Mouse (Mus musculus): ENCODE measurements around the gene Tjp1.

Tjp1 gene

DNA sequence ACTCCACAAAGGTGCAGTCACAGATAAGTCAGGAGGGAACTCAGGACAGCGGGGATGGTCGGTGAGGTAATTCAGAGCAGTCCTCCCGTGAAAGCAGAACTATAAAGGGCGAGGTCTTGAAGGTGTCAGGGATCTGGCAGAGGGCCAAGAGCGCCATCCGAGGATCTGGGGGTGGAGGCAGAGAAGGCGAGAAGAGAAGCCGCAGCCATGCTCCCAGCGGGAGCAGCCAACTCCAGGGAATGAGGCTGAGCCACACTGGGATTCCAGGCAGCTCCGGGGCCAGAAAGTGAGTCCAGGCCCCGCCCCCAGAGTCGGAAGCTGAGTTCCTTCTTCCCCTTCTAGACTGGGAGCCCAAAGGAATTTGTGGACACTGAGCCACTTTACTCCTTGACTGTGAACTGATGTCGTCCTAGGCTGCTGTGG is 41.3 kb downstream of the Tjp1 start:
- DNase-seq = peak; percentile 18 to 21

DNA sequence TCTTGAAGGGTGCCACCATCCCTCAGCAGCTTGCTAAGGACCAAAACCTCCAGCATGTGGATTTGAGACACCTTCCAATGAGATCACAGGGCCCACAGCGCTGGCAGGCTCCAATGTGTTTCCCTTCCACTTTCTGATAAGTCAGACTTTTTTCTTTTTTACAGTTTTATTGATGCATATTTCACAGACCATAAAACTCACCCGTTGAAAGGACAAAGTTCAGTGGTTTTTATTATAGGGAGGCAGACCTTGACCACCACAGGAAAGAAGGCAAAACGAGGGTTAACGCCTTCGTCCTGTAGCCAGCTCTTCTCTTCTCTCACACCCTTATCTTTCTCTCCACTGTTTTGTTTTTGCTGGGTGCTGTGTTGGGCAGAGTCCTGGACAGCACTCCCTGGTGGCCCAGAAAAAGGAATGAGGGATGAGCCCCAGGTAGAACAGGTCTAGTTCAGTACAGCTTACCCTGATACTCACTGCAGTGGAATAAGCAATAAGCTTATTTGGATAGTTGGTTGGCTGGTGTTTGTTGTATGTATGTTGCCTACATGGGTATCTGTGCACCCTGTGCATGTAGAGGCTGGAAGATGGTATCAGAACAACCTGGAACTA is 43.3 kb downstream of the Tjp1 start:
- no peak for DNase-seq

DNA sequence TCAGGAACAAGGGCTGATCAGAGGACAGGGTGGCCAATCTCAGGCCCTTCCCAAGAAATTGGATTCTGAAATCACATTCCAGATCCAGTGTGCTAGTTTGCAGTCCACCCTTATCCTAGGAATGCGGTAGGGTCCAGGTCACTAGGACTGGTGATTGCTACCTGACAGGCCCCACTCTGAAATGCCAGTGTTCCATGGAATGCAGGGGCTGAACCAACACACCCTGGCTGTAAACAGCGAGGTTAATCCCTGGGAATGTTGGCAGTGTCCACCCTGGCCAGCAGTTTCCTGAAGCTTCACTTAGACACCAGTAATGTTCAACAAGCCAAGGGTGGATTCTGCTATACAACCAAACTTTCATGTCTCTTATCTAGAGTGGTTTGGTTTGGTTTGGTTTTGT is 45.4 kb downstream of the Tjp1 start:
- no peak for DNase-seq

DNA sequence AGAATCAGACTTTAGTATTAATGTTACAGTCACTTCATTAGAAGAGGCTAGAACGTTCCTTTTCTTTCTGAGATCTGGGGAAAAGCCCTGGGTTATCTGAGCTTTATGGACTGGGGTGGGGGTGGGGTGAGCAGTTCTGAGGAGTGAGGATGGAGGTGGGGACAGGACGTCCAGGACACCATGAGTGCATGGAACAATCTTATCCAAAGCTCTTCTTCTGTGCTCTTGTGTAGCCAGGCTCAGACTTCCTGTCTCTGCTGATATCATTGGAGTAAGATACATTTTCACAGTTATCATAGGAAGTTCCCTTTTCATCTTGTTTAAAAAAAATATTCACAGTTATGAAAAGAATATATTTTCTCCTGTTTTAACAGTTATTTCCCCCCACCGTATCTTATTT is 55.5 kb downstream of the Tjp1 start:
- DNase-seq = no peak

DNA sequence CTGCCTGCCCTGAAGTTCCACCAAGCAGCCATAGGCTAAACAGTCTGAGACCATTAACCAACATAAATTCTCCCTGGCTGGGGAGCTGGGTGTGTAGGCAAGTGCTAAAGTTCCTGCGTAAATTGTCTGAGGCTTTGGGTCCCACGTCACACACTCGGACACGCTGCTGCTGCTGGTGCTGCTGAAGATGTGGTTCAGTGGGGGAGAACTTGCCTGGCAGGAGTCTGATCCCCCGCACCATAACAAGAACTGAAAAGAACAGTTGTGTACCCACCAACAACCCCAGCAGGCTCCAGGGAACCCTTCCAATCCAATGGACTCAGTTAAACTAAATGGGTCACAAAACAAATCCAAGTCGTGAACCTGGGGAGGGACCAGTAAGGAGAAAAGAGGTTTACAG is 56.2 kb downstream of the Tjp1 start:
- DNase-seq = no peak

DNA sequence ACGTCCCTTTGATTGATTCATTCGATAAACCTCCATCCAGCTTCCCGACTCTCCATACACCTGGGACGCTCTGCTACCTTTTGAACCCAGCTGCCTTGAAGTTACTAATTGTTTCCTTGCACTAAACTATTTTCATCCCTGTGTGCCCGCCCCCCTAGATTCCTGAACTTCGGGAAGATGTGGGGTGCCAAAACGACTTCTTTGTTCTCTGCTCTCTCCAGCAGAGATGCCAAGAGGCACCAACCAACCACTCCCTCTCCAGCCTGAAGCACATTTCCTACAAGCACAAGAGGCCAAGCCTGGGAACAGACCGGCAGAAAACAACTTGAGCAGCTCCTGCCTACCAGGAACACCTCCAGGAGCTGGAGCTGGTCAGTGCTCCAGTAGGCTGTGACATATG is 57.4 kb downstream of the Tjp1 start:
- peak in 1 of 2 experiments; percentile 18 for DNase-seq

DNA sequence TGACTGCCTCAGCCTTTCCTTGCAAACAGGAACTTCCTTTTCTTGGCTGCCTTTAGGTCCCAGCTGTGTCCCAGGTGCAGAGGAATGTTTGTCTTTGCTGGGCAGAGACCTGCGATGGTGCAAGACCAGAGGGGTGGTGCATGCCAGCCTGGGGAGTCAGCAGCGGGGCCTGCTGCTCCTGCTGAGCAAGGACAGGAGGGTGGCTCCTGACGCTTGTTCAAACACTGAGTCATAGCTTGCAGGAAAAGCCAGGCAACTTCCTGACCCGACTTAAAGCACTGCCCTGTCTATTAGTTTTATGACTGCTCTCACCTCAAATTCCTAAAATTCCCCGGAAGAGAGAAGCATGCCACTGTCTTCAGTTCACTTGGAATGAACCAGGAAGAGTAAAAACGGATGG is 57.9 kb downstream of the Tjp1 start:
- DNase-seq = no peak

DNA sequence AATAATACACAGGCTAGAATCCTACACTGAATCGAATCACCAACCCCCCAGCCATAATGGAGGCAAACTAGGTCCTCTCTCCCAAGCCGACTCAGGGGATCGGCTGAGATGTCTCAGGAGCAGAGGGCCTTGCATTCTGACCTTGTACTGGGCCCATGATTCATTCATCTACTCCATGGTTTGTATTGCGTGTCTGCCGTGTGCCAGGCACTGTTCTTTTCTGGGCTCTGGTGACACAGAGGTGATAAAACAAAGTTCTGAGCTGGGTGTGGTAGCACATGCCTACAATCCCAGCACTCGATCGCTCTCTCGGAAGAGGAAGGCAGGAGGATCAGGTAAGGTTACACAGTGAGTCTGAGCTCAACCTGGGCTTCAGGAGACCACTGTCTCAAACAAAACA is 59.4 kb downstream of the Tjp1 start:
- DNase-seq = no peak

DNA sequence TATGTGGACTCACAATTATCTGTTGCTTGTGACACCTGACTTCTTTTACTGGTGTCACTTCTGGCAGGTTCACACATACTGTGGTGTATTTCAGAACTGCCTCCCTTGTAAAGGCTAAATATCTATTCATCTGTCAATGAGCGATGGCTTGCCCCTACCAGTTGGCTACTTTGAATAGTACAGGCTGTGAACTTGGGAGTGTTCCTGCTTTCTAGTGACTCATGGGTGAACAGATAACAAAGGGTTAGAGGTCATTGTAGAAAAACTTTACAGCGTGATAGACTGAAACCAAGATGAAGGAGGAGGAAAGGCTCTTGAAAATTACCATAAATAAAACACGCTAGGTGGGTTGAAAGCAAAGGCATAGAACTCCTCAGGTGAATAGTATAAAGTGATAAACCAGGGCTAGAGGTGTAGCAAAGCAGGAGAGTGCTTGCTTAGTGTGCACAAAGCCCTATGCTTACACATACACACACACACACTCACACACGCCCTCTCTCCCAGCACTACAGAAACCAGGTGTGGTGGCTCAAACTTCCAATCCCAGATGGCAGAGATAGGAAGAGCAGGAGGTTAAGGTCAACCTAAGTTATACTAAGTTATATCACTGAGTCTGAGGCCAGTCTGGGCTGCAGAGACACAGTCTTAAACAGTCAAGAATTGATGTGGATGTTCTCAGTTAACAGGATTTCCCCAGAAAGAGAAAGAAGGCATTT is 60.1 kb downstream of the Tjp1 start:
- DNase-seq = no peak

DNA sequence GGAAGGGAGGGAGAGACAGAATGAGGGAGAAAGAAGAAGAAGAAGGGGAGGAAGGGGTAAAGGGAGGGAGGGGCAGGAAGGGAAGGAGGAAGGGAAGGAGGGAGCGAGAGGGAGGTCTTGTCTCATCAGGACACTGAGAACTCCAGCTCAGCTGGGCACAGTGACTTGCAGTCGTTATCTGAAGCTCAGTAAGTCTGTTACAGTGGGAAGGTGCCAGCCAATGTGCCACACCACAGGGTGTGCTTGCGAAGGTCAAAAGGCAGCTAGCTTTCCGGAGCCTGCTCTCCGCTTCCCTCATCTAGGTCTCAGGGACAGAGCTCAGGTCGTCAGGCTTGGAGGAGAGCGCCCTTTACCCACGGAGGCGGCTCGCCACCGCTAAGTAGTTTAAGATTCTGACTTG is 61.4 kb downstream of the Tjp1 start:
- no peak for DNase-seq

DNA sequence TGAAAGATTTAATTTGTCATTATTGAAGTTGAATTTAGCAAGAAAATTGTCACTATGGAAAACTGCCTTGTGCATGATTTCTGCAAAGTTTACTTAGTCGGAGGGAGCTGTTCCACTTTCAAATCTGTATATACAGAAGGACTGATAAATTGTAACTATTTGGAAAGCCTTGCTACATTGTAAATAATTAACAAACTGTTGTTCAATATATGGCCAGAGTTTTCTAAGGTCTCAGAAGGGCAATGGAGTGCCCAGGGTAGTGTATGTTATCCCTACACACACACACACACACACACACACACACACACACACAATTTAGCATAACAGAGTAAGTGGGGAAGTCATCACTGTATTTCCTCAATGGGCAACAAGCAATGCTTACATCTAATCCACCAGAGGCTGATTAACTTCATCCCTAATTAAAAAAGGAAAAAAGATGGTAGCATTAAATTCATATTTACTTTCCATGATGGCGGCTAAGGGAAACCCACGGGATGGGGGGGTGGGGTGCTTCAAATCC is 63.0 kb downstream of the Tjp1 start:
- no peak for DNase-seq

DNA sequence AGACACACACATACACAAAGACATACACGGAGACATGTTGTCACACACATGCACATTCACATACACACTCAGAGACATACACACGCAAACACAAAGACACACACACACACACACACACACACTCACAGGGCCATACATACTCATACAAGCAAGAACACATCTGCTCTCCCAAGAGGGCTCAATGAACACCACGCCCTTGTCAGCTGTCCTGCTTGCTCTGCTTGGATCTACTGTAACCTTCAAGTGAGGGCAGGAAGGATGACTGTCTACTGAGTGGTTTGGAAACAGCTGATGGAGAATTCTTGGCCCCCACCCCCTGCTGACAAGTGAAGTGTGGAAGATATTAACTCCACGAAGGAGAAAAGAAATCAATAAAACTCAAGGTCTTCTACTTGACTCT is 64.1 kb downstream of the Tjp1 start:
- no peak for DNase-seq

DNA sequence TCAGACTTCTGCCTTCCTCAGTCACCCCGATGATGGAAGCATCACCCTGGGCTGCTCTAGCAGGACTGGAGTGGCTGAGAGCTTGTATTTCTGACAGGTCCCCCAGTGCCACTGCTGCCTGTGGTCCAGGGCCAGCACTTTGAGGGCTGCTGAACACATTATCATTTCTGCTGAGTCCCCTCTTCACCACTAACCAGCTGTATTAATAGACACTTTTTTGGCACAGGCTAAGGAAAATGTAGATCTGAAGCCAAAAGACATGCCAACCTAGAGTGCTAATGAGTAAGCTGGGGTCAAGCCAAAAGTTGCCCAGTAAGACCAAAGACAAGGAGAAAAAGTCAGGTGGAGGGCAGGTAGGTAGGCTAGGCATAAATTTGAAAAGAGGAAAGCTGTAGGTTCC is 66.2 kb downstream of the Tjp1 start:
- DNase-seq = peak in 1 of 2 experiments; percentile 17

DNA sequence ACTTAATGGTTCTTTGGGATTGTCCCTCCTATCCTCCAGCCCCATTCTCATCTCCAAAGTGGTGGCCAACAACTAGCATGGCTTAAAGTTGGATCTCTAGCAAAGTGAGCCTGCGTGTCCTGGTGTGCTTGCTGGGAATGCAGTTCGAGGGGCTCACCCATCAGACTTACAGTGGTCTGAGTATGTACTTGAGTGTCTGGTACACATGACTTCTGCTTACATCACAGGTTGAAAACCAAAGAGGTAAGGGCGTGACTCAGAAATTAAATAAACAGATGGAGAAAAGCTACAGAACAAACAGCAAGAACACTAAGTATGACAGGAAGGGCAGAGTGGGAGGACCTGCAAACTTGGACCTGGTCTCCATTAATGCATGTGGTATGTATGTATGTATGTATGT is 67.4 kb downstream of the Tjp1 start:
- no peak for DNase-seq

DNA sequence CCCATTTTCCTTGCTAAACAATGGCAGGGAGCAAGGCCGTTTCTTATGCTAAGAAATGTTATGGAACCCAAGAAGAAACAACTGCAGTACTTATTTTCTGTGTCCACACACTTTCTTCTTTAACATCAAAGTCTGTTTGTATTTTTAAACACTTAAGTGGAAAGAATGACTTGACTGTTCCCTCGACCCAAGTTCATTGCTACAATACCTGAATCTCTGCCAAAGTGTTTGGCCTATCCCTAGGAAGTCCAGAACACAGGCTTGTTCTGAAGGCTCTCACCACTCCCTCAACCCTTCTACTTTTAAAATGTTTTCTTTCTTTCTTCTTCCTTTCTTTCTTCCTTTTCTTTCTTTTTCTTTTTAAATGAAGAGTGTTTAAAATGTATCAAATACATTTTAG is 71.5 kb downstream of the Tjp1 start:
- DNase-seq = peak in 1 of 2 experiments; percentile 14

DNA sequence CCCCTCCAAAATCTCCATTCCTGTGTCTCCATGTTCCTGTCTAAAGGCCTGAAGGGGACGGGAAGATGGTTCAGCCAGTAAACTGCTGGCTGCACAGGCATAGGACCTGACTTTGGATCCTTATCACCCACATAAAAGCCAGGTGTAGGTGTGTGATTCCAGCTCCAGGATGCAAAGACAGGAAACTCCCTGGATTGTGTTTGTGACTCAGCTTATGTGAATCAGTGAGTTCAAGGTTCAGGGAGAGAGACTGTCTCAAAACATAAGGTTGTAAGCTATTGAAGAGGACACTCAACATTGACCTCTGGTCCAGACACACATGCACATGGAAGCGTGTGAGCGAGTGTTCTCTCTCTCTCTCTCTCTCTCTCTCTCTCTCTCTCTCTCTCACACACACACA is 72.4 kb downstream of the Tjp1 start:
- DNase-seq = no peak

DNA sequence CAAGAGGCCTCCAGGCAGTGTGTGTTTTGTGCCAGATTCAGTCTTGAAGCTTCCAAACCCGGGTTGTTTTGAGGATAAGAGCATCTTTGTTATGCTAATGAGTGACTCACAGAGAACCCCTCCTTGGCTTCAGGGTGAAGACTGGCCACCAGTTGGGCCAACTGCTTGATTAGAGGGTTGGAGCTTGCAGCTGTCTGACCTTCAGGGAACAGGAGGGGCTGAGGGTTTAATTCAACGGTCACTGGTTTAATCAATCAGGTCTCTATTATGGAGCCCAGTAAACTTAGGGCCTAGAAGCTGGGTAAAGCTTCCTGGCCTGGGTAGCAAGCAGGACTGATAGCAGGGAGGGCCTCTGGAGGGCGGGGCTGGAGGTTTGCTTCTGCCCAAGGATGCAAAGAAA is 73.3 kb downstream of the Tjp1 start:
- DNase-seq = no peak

DNA sequence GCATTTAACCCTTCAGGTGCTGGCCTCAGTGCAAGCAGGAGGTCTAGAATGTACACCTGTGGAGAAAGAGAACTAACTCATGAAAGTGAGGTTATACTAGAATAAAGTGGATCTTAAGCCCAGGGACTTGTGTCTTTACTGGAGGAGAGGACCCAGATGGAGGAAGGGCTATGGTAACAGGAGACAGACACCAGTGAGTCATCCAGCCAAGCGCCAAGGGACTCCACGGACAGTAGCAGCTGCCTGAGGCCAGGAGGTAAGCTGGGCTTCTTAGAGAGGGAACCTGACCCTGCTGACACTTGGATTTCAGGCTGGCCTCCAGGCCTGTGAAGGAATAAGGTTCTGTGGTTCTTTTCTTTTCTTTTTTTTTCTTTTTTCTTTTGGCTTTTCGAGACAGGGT is 75.3 kb downstream of the Tjp1 start:
- no peak for DNase-seq

DNA sequence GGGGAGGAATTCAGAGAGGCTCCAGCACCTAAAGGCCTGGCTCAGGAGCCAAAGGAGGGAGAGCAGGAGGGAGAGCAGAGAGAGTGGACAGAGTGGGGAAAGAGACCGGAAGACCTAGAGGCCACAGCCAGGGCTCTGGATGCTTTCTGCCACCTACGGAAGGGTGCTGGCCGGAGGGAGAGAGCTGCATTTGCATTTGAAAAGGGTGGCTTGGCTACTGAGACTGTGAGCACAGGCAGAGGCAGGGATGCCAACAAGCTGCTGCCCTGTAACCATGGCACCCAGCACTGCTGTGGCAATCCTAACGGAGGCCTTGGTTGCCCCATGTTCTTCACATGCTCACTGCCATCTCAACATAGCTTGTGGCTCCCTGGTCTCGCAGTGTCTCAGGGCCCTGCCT is 77.4 kb downstream of the Tjp1 start:
- DNase-seq = no peak

DNA sequence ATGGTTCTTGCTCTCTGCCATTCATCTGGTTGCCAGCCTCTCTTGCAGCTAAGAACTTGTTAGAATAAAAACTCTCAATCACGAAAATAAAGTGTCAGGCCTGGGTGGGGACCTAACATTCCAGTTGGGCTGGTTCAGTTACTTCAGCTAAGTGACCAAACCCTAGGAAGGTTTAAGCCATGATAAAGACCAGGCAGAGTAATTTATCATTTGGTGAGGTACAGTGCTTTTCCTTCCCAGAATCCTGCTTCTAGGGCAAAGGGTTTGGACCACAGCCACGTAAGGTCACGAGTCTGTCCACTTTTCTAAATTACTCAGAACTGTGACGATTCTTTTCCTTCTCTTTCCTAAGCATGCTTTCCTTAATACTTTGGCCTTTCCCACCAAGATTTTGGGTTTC is 86.1 kb downstream of the Tjp1 start:
- DNase-seq = peak; percentile 16 to 31

DNA sequence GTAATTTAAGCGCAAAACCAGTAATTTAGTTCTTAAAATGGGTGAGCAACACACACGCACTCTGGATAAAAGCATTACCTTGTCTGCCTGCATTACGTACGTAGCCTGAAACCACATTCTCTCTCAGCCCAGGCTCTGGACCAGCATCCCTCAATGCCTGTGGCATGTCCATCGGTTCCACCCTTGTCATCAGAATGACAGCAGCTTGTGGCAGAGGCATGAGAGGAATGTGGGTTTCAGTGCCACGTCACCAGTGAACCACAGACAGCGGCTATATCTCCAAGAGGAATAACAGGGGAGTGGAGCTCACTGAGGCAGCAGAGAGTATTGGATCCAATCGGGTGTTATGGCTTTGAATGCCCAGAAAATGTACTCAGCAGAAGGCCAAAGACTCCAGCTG is 88.1 kb downstream of the Tjp1 start:
- DNase-seq = no peak

DNA sequence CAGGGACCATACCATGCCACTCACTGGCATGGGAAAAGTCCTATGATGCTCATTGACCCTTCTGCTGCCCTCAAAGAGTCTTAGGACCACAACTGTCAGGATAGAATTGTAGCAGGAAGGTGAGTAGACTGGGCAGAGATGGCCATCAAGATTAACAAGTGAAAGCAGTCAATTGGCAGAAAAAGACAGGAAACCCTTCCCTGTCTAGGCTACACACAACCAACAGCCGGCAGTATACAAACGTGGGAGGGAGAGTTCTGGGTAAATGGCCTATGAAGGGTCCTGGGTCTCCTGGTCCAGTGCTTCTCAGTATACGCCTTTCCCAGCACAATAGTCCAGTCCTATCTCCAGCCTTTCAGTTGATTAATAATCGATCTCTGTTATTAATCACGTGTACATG is 89.4 kb downstream of the Tjp1 start:
- no peak for DNase-seq

DNA sequence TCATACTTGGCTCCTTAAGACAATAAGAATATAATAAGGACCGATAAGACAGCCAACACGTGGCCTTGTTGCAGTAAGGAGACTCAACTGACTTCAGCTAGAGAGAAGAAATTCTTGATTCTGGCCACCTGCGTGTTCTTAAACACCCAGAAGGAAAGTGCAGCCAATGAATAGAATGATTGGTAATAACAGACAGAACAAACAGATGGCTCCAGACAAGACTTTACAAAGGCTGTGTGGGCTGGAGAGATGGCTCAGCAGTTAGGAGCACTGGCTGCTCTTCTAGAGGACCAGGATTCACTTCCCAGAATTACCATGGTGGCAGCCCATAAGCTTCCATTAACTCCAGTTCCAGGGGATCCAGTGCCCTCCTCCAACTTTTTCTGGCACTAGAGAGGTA is 90.7 kb downstream of the Tjp1 start:
- no peak for DNase-seq

DNA sequence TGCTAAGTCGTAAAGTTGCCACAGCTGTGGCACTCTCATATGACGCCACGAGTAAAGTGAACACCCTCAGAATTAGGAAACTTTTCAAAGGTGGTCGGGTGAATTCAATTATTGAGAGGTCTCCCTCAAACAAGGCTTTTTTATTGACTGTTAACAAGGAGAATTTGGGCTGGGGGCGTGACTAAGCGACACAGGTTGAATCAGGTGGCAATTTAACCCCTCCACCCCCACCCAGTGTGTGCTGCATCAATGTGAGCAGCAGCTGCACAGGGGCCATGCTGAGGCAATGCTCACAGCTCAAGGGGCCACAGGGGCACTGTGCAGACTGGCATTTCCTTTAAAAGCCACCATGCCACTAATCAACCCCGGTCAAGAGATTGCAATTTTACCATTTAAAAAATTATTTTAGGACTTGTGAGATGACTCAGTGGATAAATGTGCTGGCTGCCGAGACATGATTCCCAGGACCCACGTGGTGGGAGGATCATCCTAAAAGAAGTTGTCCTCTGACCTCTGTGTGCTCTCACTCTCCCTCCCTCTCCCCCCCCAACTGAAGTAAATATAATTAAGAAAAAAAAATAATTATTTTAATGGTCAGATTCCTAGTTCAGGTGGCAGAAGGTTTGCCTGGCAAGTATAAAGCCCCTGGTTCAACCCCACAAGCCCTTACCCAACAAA is 96.4 kb downstream of the Tjp1 start:
- DNase-seq = no peak
